Mouse (Mus musculus): ENCODE data around the gene Adgrl2. TPM values are rescaled to one million over a fixed set of nuclear protein-coding genes. Genes with fewer than 3 reads are reported as not detected.

Adgrl2 gene
- total RNA-seq, 1 experiment, result 36.6 TPM

DNA sequence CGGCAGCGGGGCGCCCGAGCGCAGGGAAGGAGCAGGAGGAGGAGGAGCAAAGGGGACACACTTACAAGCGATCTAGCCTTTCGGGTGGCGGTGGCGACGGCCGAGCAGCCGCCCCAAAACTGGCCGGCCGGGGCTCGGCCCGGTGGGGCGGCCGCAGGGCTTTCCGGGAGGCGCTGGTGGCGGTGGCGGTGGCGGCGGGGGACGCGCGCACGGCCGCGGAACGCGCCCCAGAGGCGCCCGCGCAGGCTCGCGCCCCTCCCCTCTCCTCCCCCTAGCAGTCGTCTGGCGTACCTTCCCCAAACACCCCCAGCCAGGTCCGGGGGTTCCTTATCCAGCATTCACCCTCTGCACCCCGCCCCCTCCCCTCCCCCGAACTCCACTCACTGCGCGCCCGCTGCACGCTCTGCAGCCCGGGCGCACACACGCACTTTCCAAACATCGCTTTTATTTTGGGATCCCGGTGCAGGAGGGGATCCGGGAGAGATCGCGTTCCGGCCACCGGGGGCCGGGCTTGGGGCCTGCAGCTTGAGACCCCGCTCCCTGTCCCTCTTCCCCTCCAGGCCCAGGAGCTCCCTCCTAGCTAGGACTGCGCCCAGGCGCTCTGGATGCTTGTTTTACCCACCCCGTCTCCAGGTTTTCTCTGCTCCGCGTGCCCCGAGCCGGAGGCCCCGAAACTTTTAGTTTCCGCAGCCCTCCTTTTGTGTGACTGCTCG, 381 bp downstream of the Adgrl2 start:
- Histone ChIP-seq H3K4me3 (ENCODE audit: insufficient read depth in 1 of 2, low read depth in 1 of 2, low read length in 2 of 2, poor library complexity in 1 of 2, severe bottlenecking in 1 of 2) (peak overlapping the region; percentile 69 to 93), H3K4me1 (ENCODE audit: control insufficient read depth in 2 of 2, insufficient read depth in 2 of 2, low read length in 2 of 2, poor library complexity in 1 of 2) (peaks cover 0 to 2% of the 10 kb centered on the region in 2 experiments; a peak in 2 of 4 replicates), H3K27ac (ENCODE audit: insufficient read depth, low read depth, low read length, poor library complexity, severe bottlenecking) (peak overlapping the region; percentile 64)

DNA sequence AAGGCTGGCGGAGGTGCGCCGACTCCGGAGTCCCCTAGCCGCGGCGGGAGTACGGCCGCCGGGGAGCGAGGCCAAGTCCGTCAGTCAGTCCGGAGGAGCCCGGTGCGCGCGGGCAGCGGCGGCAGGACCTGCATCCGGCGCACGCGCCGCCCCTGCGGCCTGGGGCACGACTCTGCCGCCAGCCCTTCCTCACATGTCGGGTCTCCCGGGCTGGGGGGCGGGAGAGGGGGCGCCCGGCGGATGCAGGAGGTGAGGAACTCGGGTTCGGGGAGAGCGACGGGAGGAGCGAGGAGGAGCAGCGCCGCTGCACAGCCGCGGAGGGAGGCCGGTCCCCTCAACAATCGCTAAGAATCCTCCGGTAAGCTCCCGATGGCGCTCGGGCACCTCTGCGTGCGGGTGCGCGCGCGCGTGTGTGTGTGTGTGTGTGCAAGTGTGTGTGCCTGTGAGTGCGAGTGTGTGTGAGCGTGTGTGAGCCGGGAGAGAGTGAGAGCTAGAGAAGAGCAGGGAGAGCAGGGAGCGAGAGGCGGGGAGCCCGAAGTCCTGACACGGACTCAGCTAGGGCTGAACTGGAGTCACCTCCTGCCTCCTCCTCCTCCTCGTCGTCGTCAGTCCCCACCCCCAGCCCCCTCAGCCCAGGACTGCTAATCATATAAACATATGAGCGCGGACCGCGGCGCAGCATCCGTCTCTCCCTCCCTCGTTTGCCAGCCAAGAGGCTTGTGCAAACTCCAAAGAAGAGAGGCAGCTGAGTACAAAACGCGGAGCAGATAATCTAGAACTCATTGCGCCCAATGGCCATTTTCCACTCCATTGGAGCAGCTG, 1.1 kb downstream of the Adgrl2 start:
- in situ Hi-C loops (cut with MboI; ENCODE audit: low sequenced_read_pairs in 2 of 2, unreplicated experiment in 2 of 2), result no loop called here
- TF ChIP-seq CHD2 (IDR thresholded peaks at IDR 0.05; ENCODE audit: low read depth, low read length) (no peak), ZNF384 (IDR thresholded peaks at IDR 0.05; ENCODE audit: low read depth, low read length) (no peak), HCFC1 (IDR thresholded peaks at IDR 0.05; ENCODE audit: borderline replicate concordance, insufficient read depth, low read length) (no peak), MAFK (IDR thresholded peaks at IDR 0.05; ENCODE audit: insufficient read depth, low read depth, low read length) (no peak), ZC3H11A (IDR thresholded peaks at IDR 0.05; ENCODE audit: borderline replicate concordance, low read depth, low read length) (no peak)
- H3K4me1 ChIP-seq (ENCODE audit: control insufficient read depth in 2 of 2, insufficient read depth in 2 of 2, low read length in 2 of 2, poor library complexity in 1 of 2), result peaks cover 0 to 2% of the 10 kb centered on the region in 2 experiments; a peak in 2 of 4 replicates
- peak overlapping the region; percentile 85 for H3K9ac ChIP-seq (ENCODE audit: insufficient read depth, low read depth, low read length, poor library complexity, severe bottlenecking)
- H3K4me3 ChIP-seq (ENCODE audit: insufficient read depth in 1 of 2, low read depth in 1 of 2, low read length in 2 of 2, poor library complexity in 1 of 2, severe bottlenecking in 1 of 2), result peak overlapping the region; percentile 69 to 93
- H3K36me3 ChIP-seq (ENCODE audit: control insufficient read depth, insufficient read depth, low read length, poor library complexity, severe bottlenecking), result no peaks in the 10 kb centered on the region; the same call in 1 of the 2 replicates
- H3K27ac ChIP-seq (ENCODE audit: insufficient read depth, low read depth, low read length, poor library complexity, severe bottlenecking), result peak overlapping the region; percentile 64
- DNase-seq (ENCODE audit: low read depth, low spot score), result peak; percentile 65
- H3K9me3 ChIP-seq (ENCODE audit: control insufficient read depth, insufficient read depth, low read depth, low read length), result no peaks in the 10 kb centered on the region

More for the DNA sequence above, 381 bp downstream of the Adgrl2 start:
- Histone ChIP-seq H3K9ac (ENCODE audit: insufficient read depth, low read depth, low read length, poor library complexity, severe bottlenecking) (peak overlapping the region; percentile 79), H3K9me3 (ENCODE audit: control insufficient read depth, insufficient read depth, low read depth, low read length) (no peaks in the 10 kb centered on the region), H3K36me3 (ENCODE audit: control insufficient read depth, insufficient read depth, low read length, poor library complexity, severe bottlenecking) (no peaks in the 10 kb centered on the region)
- DNase-seq (ENCODE audit: low read depth, low spot score), result peak; percentile 47
- TF ChIP-seq ZNF384 (IDR thresholded peaks at IDR 0.05; ENCODE audit: low read depth, low read length), result no peak
- TF ChIP-seq CHD2 (IDR thresholded peaks at IDR 0.05; ENCODE audit: low read depth, low read length), result no peak
- no peak for TF ChIP-seq HCFC1 (IDR thresholded peaks at IDR 0.05; ENCODE audit: borderline replicate concordance, insufficient read depth, low read length)
- no peak for TF ChIP-seq MAFK (IDR thresholded peaks at IDR 0.05; ENCODE audit: insufficient read depth, low read depth, low read length)
- TF ChIP-seq ZC3H11A (IDR thresholded peaks at IDR 0.05; ENCODE audit: borderline replicate concordance, low read depth, low read length), result no peak
- in situ Hi-C loops (cut with MboI; ENCODE audit: low sequenced_read_pairs in 2 of 2, unreplicated experiment in 2 of 2), result no loop called here

DNA sequence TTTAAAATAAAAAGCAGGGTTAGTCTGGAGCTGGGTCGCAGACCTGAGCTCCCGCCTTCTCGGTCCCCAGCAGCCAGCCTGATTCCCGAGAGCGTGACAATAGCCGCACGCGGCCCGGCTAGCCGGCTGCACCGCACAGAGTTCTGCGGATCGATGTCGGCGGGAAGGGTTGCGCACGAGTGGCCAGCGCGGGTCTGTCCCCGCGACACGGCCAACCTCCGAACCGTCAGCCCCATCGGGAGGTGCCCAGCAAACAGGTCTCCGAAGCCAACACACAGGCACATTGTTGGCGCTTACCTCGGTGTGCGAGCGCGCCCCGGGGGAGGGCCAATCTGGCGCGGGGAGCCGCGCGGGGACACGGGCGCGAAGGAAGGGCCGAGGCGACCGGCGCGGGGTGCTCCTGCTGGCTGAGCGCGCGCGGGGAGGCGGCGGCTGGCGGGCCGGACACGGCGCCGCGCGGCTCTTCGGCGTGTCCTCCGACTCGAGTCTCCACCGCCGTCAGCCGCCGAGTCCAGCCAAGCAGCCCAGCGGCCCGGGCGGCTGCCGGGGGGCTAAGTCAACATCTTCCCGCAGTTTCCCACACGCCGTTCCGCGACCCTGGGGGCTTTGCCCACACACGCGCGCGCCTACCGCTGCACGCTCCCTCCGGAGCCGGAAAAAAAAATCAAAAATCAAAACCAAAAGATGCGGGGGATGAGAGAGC, 1.9 kb downstream of the Adgrl2 start:
- H3K9ac ChIP-seq (ENCODE audit: insufficient read depth, low read depth, low read length, poor library complexity, severe bottlenecking), result peak overlapping the region; percentile 85
- peak overlapping the region; percentile 69 to 93 for H3K4me3 ChIP-seq (ENCODE audit: insufficient read depth in 1 of 2, low read depth in 1 of 2, low read length in 2 of 2, poor library complexity in 1 of 2, severe bottlenecking in 1 of 2)
- H3K27ac ChIP-seq (ENCODE audit: insufficient read depth, low read depth, low read length, poor library complexity, severe bottlenecking), result no peak overlapping the region
- H3K36me3 ChIP-seq (ENCODE audit: control insufficient read depth, insufficient read depth, low read length, poor library complexity, severe bottlenecking), result no peaks in the 10 kb centered on the region; the same call in 1 of the 2 replicates
- in situ Hi-C loops (cut with MboI; ENCODE audit: low sequenced_read_pairs in 2 of 2, unreplicated experiment in 2 of 2), result no loop called here
- TF ChIP-seq HCFC1 (IDR thresholded peaks at IDR 0.05; ENCODE audit: borderline replicate concordance, insufficient read depth, low read length) (no peak), ZC3H11A (IDR thresholded peaks at IDR 0.05; ENCODE audit: borderline replicate concordance, low read depth, low read length) (no peak), CHD2 (IDR thresholded peaks at IDR 0.05; ENCODE audit: low read depth, low read length) (no peak), ZNF384 (IDR thresholded peaks at IDR 0.05; ENCODE audit: low read depth, low read length) (no peak), MAFK (IDR thresholded peaks at IDR 0.05; ENCODE audit: insufficient read depth, low read depth, low read length) (no peak)
- H3K4me1 ChIP-seq (ENCODE audit: control insufficient read depth in 2 of 2, insufficient read depth in 2 of 2, low read length in 2 of 2, poor library complexity in 1 of 2), result peaks cover 0 to 2% of the 10 kb centered on the region in 2 experiments; a peak in 2 of 4 replicates
- DNase-seq (ENCODE audit: low read depth, low spot score), result no peak
- H3K9me3 ChIP-seq (ENCODE audit: control insufficient read depth, insufficient read depth, low read depth, low read length), result no peaks in the 10 kb centered on the region

DNA sequence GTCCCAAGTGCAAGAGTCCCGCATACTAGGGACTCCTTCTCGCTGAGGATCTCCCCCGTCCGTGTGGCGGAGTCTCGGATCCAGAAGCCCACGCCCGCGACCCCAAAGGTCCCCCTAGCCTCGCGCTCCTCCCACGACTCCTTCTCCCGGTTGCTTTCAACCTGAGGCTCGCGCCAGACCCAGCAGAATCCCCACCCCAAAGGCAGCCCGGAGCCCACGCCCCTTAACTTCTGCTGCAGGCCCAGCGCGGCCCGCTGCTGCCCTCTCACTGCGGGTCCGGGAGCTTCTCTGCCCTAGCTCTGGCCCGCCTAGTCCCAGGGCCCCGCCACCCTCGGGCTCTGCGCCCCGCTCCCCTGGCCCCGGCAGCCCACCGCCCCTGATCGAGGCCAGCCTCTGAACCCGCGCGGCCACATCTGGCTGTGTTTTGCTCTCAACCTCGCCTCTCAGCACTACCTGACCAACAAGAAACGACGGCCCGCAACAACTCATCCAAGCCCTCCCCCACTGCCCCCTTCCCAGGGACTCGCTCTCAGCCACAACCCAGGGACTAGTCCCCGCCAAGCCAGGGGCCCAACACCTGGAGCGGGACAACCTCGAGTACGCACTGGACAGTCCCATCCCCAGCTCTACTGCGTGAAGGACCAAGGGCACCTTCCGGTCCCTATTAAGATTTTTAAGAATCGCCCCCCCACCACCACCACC, 2.6 kb downstream of the Adgrl2 start:
- Histone ChIP-seq H3K36me3 (ENCODE audit: control insufficient read depth, insufficient read depth, low read length, poor library complexity, severe bottlenecking) (no peaks in the 10 kb centered on the region; the same call in 1 of the 2 replicates), H3K9me3 (ENCODE audit: control insufficient read depth, insufficient read depth, low read depth, low read length) (no peaks in the 10 kb centered on the region), H3K4me1 (ENCODE audit: control insufficient read depth in 2 of 2, insufficient read depth in 2 of 2, low read length in 2 of 2, poor library complexity in 1 of 2) (peaks cover 0 to 2% of the 10 kb centered on the region in 2 experiments; a peak in 2 of 4 replicates), H3K4me3 (ENCODE audit: insufficient read depth in 1 of 2, low read depth in 1 of 2, low read length in 2 of 2, poor library complexity in 1 of 2, severe bottlenecking in 1 of 2) (peak overlapping the region; percentile 69 to 93), H3K27ac (ENCODE audit: insufficient read depth, low read depth, low read length, poor library complexity, severe bottlenecking) (no peak overlapping the region), H3K9ac (ENCODE audit: insufficient read depth, low read depth, low read length, poor library complexity, severe bottlenecking) (peak overlapping the region; percentile 85)
- in situ Hi-C loops (cut with MboI; ENCODE audit: low sequenced_read_pairs in 2 of 2, unreplicated experiment in 2 of 2), result no loop called here
- peak; percentile 27 for DNase-seq (ENCODE audit: low read depth, low spot score)
- TF ChIP-seq CHD2 (IDR thresholded peaks at IDR 0.05; ENCODE audit: low read depth, low read length) (no peak), HCFC1 (IDR thresholded peaks at IDR 0.05; ENCODE audit: borderline replicate concordance, insufficient read depth, low read length) (no peak), ZNF384 (IDR thresholded peaks at IDR 0.05; ENCODE audit: low read depth, low read length) (no peak), ZC3H11A (IDR thresholded peaks at IDR 0.05; ENCODE audit: borderline replicate concordance, low read depth, low read length) (no peak), MAFK (IDR thresholded peaks at IDR 0.05; ENCODE audit: insufficient read depth, low read depth, low read length) (no peak)

All from ES-E14 (cell line).